Mouse (Mus musculus) gastrocnemius, postnatal 4 days (tissue): ENCODE data around the gene Pip4k2c. TPM values are rescaled to one million over a fixed set of nuclear protein-coding genes. Genes with fewer than 3 reads are reported as not detected.
"Not testable (repeated sequence)": the region's sequence is repeated elsewhere in the genome, so short reads cannot be mapped to it uniquely, and the experiment has no call there.

ENCODE experiments used
- DNase-seq, 2 experiments: peaks; one replicate each; pipeline ENCODE4 v3.0.0; 2021 to 2022; ENCODE audit warnings: low spot score in 2 of 2, mixed read lengths in 2 of 2
- total RNA-seq, 2 experiments: library from RNA; stranded (reverse); gene quantifications; 2 replicates each; pipeline ENCODE4 v1.2.3; 2021

Gene Pip4k2c
- total RNA-seq, 2 experiments from 2014 or later, result 11.5 to 12.7 TPM

- DNase-seq, result not testable (repeated sequence)
Measured at GRCm38 (mm10) chr10:127152556-127152955, 58.8 kb downstream of the Pip4k2c start.

- DNase-seq, result not testable (repeated sequence)
Measured at GRCm38 (mm10) chr10:127151233-127151632, 60.2 kb downstream of the Pip4k2c start.

- DNase-seq, result no peak
Measured at GRCm38 (mm10) chr10:127150471-127150872, 60.9 kb downstream of the Pip4k2c start.

- DNase-seq, result no peak
Measured at GRCm38 (mm10) chr10:127147135-127147534, 64.2 kb downstream of the Pip4k2c start.

Other genes starting within 250 kb of the Pip4k2c start
- 100 to 1,000 TPM; 194 to 205 TPM for gene Ctdsp2, start 232.9 kb downstream of the Pip4k2c start, total RNA-seq
- gene Avil, start 210.9 kb downstream of the Pip4k2c start, total RNA-seq, result under 1 TPM; 0.42 to 0.52 TPM
- gene Tsfm, start 180.7 kb downstream of the Pip4k2c start, total RNA-seq, result 10 to 100 TPM; 29.2 to 38.5 TPM
- 10 to 100 TPM; 18.3 to 18.8 TPM for gene Mettl1, start 170.2 kb downstream of the Pip4k2c start, total RNA-seq
- 1 to 10 TPM in 1 of 2 experiments, under 1 TPM in 1; 0.78 to 1.1 TPM for gene Eef1akmt3, start 170.1 kb downstream of the Pip4k2c start, total RNA-seq
- gene Cyp27b1, start 163.3 kb downstream of the Pip4k2c start, total RNA-seq, result under 1 TPM; 0.78 to 0.86 TPM
- gene March9, start 151.4 kb downstream of the Pip4k2c start, total RNA-seq, result 1 to 10 TPM; 1.6 to 1.7 TPM
- gene Cdk4, start 148.1 kb downstream of the Pip4k2c start, total RNA-seq, result 100 to 1,000 TPM; 225 to 253 TPM
- gene Tspan31, start 141.3 kb downstream of the Pip4k2c start, total RNA-seq, result 10 to 100 TPM; 39.5 to 44.3 TPM
- gene Agap2, start 136.3 kb downstream of the Pip4k2c start, total RNA-seq, result 1 to 10 TPM; 1.7 to 2.6 TPM
- 10 to 100 TPM; 42.6 to 42.8 TPM for gene Os9, start 90.5 kb downstream of the Pip4k2c start, total RNA-seq
- gene B4galnt1, start 46.4 kb downstream of the Pip4k2c start, total RNA-seq, result 1 to 10 TPM; 3.4 to 3.6 TPM
- gene Slc26a10, start 30.9 kb downstream of the Pip4k2c start, total RNA-seq, result 1 to 10 TPM; 3.8 to 4.3 TPM
- gene Arhgef25, start 21.5 kb downstream of the Pip4k2c start, total RNA-seq, result 10 to 100 TPM; 40.4 to 43.0 TPM
- gene Dtx3, start 15.9 kb downstream of the Pip4k2c start, total RNA-seq, result 10 to 100 TPM; 43.8 to 49.7 TPM
- 1 to 10 TPM; 1.2 to 1.4 TPM for gene Kif5a, start 51.8 kb upstream of the Pip4k2c start, total RNA-seq
- gene Dctn2, start 54.8 kb upstream of the Pip4k2c start, total RNA-seq, result 100 to 1,000 TPM; 145 to 146 TPM
- 10 to 100 TPM; 34.2 to 41.9 TPM for gene Mbd6, start 77.4 kb upstream of the Pip4k2c start, total RNA-seq
- 10 to 100 TPM; 47.5 to 48.0 TPM for gene Mars, start 100.2 kb upstream of the Pip4k2c start, total RNA-seq
- 1 to 10 TPM; 2.8 to 3.9 TPM for gene Arhgap9, start 110.4 kb upstream of the Pip4k2c start, total RNA-seq
- gene Gli1, start 130.4 kb upstream of the Pip4k2c start, total RNA-seq, result 10 to 100 TPM in 1 of 2 experiments, 1 to 10 TPM in 1; 9.0 to 11.8 TPM
- gene Inhbe, start 142.8 kb upstream of the Pip4k2c start, total RNA-seq, result under 1 TPM in 1 of 2 experiments, not detected in 1; 0.08 TPM
- gene Inhbc, start 158.8 kb upstream of the Pip4k2c start, total RNA-seq, result under 1 TPM in 1 of 2 experiments, not detected in 1; 0.29 TPM
- 100 to 1,000 TPM in 1 of 2 experiments, 10 to 100 TPM in 1; 87.7 to 101 TPM for gene R3hdm2, start 168.7 kb upstream of the Pip4k2c start, total RNA-seq